Mouse (Mus musculus) small intestine, adult 2 months (tissue): ENCODE results near the gene Ggcx.

Experiments
- CTCF ChIP-seq: fragments of 200-500 bp; IDR thresholded peaks from 2 replicates; pipeline ENCODE4 v1.5.1; 2012; ENCODE audit warnings: low read depth, mild to moderate bottlenecking, control low read depth, inconsistent platforms, low read length, moderate library complexity, mixed read lengths; ENCODE audit not compliant: insufficient replicate concordance, insufficient read length; ENCODE audit errors: extremely low read depth
- POLR2A ChIP-seq: fragments of 200-500 bp; IDR thresholded peaks from 2 replicates; pipeline ENCODE4 v1.6.1; 2012; ENCODE audit warnings: low read depth, mild to moderate bottlenecking, control low read depth, inconsistent platforms, low read length, moderate library complexity

DNA sequence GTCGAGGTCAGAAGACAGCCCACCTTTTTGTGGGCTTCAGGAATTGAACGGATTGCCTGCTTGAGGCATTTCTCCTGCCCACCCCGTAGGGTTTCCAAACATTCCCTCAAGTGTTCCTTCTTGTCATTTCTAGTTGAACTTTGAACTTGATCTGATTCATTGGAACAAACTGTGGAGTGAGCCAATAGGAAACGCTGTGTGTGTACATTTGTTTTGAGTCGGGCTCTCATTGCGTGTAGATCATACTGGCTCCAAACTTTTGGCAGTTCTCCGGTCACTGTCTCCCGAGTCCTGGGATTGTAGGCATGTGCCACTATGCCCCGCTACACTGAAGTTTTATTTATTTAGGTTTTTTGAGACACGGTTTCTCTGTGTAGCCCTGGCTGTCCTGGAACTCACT lies 6.8 kb downstream of the Ggcx start:
- TF ChIP-seq CTCF (no peak), POLR2A (no peak)
